Mouse (Mus musculus): Measurements from ENCODE around the gene Krtap5-5. TPM values are rescaled to one million over a fixed set of nuclear protein-coding genes. Genes with fewer than 3 reads are reported as not detected.
"Not testable (repeated sequence)": the region's sequence is repeated elsewhere in the genome, so short reads cannot be mapped to it uniquely, and the experiment has no call there.

The Krtap5-5 gene
- not detected for polyA plus RNA-seq (2017; shearing (Covaris generic))

- ATAC-seq = not testable (repeated sequence)
Observed at GRCm38 (mm10) chr7:142229871-142230270, at the start of gene Krtap5-5. Krtap5-5 (minus strand) TSS chr7:142229971.

- ATAC-seq = not testable (repeated sequence)
Observed at GRCm38 (mm10) chr7:142279291-142279690, 49.5 kb upstream of the Krtap5-5 start.

GRCm38 (mm10) chr7:142278183-142278582, 48.4 kb upstream of the Krtap5-5 start:
- not testable (repeated sequence) for ATAC-seq

GRCm38 (mm10) chr7:142274263-142274662, 44.5 kb upstream of the Krtap5-5 start, which contains the start of gene Gm4559:
Gm4559 (minus strand) TSS chr7:142274363.
- ATAC-seq = not testable (repeated sequence)

- ATAC-seq = not testable (repeated sequence)
Observed at GRCm38 (mm10) chr7:142258254-142258653, 28.5 kb upstream of the Krtap5-5 start, which contains the start of gene Gm2431. Gm2431 (minus strand) TSS chr7:142258354.

GRCm38 (mm10) chr7:142255517-142255916, 25.7 kb upstream of the Krtap5-5 start:
- ATAC-seq = no peak

- ATAC-seq = no peak
Observed at GRCm38 (mm10) chr7:142249824-142250223, 20.1 kb upstream of the Krtap5-5 start.

GRCm38 (mm10) chr7:142240978-142241377, 11.2 kb upstream of the Krtap5-5 start, which contains the start of gene Gm40460:
Gm40460 (minus strand) TSS chr7:142241078.
- no peak for ATAC-seq

- no peak for ATAC-seq
Observed at GRCm38 (mm10) chr7:142231540-142231939, 1.8 kb upstream of the Krtap5-5 start.

GRCm38 (mm10) chr7:142224518-142224917, 5.3 kb downstream of the Krtap5-5 start:
- no peak for ATAC-seq

GRCm38 (mm10) chr7:142212136-142212535, 17.6 kb downstream of the Krtap5-5 start:
- not testable (repeated sequence) for ATAC-seq

GRCm38 (mm10) chr7:142211559-142211958, 18.2 kb downstream of the Krtap5-5 start, which contains the start of gene Gm7579:
Gm7579 (plus strand) TSS chr7:142211859.
- no peak for ATAC-seq

GRCm38 (mm10) chr7:142206891-142207290, 22.9 kb downstream of the Krtap5-5 start:
- not testable (repeated sequence) for ATAC-seq

GRCm38 (mm10) chr7:142205488-142205887, 24.3 kb downstream of the Krtap5-5 start:
- no peak for ATAC-seq

GRCm38 (mm10) chr7:142201064-142201463, 28.7 kb downstream of the Krtap5-5 start, which contains the start of gene Krtap5-3:
Krtap5-3 (plus strand) TSS chr7:142201364.
- no peak for ATAC-seq

- no peak for ATAC-seq
Observed at GRCm38 (mm10) chr7:142198748-142199147, 31.0 kb downstream of the Krtap5-5 start.

- ATAC-seq = no peak
Observed at GRCm38 (mm10) chr7:142190289-142190688, 39.5 kb downstream of the Krtap5-5 start, which contains the start of gene Gm10153. Gm10153 (minus strand) TSS chr7:142190389.

- ATAC-seq = no peak
Observed at GRCm38 (mm10) chr7:142188156-142188555, 41.6 kb downstream of the Krtap5-5 start.

- no peak for ATAC-seq
Observed at GRCm38 (mm10) chr7:142181021-142181420, 48.8 kb downstream of the Krtap5-5 start.

Other genes with a start within 250 kb of the Krtap5-5 start
- gene Mob2, start 168.9 kb downstream of the Krtap5-5 start, polyA plus RNA-seq (2017; shearing (Covaris generic)) = 10 to 100 TPM; 55.7 to 62.4 TPM
- under 1 TPM; 0.09 to 0.16 TPM for gene Dusp8, start 134.1 kb downstream of the Krtap5-5 start, polyA plus RNA-seq (2017; shearing (Covaris generic))
- not detected for gene Gm45618, start 109.2 kb downstream of the Krtap5-5 start, polyA plus RNA-seq (2017; shearing (Covaris generic))
- not detected for gene Gm39115, start 93.9 kb downstream of the Krtap5-5 start, polyA plus RNA-seq (2017; shearing (Covaris generic))
- not detected for gene Gm45337, start 85.4 kb downstream of the Krtap5-5 start, polyA plus RNA-seq (2017; shearing (Covaris generic))
- not detected for gene Gm29735, start 72.9 kb downstream of the Krtap5-5 start, polyA plus RNA-seq (2017; shearing (Covaris generic))
- not detected for gene Gm4553, start 64.2 kb downstream of the Krtap5-5 start, polyA plus RNA-seq (2017; shearing (Covaris generic))
- not detected for gene Krtap5-2, start 54.0 kb downstream of the Krtap5-5 start, polyA plus RNA-seq (2017; shearing (Covaris generic))
- not detected for gene Gm10153, start 39.6 kb downstream of the Krtap5-5 start, polyA plus RNA-seq (2017; shearing (Covaris generic))
- not detected for gene Krtap5-3, start 28.6 kb downstream of the Krtap5-5 start, polyA plus RNA-seq (2017; shearing (Covaris generic))
- not detected for gene Gm7579, start 18.1 kb downstream of the Krtap5-5 start, polyA plus RNA-seq (2017; shearing (Covaris generic))
- gene Gm40460, start 11.1 kb upstream of the Krtap5-5 start, polyA plus RNA-seq (2017; shearing (Covaris generic)) = not detected
- not detected for gene Gm2431, start 28.4 kb upstream of the Krtap5-5 start, polyA plus RNA-seq (2017; shearing (Covaris generic))
- gene Gm4559, start 44.4 kb upstream of the Krtap5-5 start, polyA plus RNA-seq (2017; shearing (Covaris generic)) = not detected
- not detected for gene Krtap5-1, start 67.1 kb upstream of the Krtap5-5 start, polyA plus RNA-seq (2017; shearing (Covaris generic))
- gene Krtap5-4, start 73.6 kb upstream of the Krtap5-5 start, polyA plus RNA-seq (2017; shearing (Covaris generic)) = not detected
- 1 to 10 TPM; 1.9 to 2.5 TPM for gene Ifitm10, start 143.8 kb upstream of the Krtap5-5 start, polyA plus RNA-seq (2017; shearing (Covaris generic))
- gene Gm49369, start 152.7 kb upstream of the Krtap5-5 start, polyA plus RNA-seq (2017; shearing (Covaris generic)) = not detected
- gene Ctsd, start 158.1 kb upstream of the Krtap5-5 start, polyA plus RNA-seq (2017; shearing (Covaris generic)) = 100 to 1,000 TPM; 287 to 288 TPM
- not detected for gene Syt8, start 204.9 kb upstream of the Krtap5-5 start, polyA plus RNA-seq (2017; shearing (Covaris generic))
- gene Tnni2, start 211.8 kb upstream of the Krtap5-5 start, polyA plus RNA-seq (2017; shearing (Covaris generic)) = not detected
- 1,000 to 10,000 TPM; 1,487 to 1,560 TPM for gene Lsp1, start 230.8 kb upstream of the Krtap5-5 start, polyA plus RNA-seq (2017; shearing (Covaris generic))

Measured in activated CD4-positive, CD25-positive, alpha-beta regulatory T cell, adult 4 months (primary cell).